Mouse (Mus musculus) large intestine, adult 2 months (tissue): ENCODE results near the gene Bsn. TPM values are rescaled to one million over a fixed set of nuclear protein-coding genes. Genes with fewer than 3 reads are reported as not detected.

ENCODE experiments used
- DNase-seq: peaks from one replicate; pipeline ENCODE4 v3.0.0-alpha.2; 2012; ENCODE audit warnings: low read depth, low spot score
- WGBS: fragments of 180-500 bp; shearing (Covaris S2); methylation state at CpG from one replicate; pipeline ENCODE4 v1.1.7; 2018; 5-methylcytosine and 5-hydroxymethylcytosine counted together
- polyA plus RNA-seq: library from polyadenylated mRNA; depleted of rRNA; stranded (reverse); fragments of >200 nt; gene quantifications from 2 replicates; pipeline ENCODE4 v1.2.3, GENCODE M21; 2012

The Bsn gene
- polyA plus RNA-seq, 1 experiment, result 2.0 TPM

- WGBS, result 80% methylated on average over 12 of the region's 12 CpGs
Observed at GRCm38 (mm10) chr9:108105549-108105863, 84.7 kb downstream of the Bsn start.

GRCm38 (mm10) chr9:108104766-108105548 is 85.2 kb downstream of the Bsn start:
- 36% methylated on average over 31 of the region's 31 CpGs for WGBS
- DNase-seq, result no peak

More at GRCm38 (mm10) chr9:108105549-108105863, 84.7 kb downstream of the Bsn start:
- no peak for DNase-seq

GRCm38 (mm10) chr9:108099619-108100018 is 90.6 kb downstream of the Bsn start:
- WGBS, result 91% methylated on average over 8 of the region's 8 CpGs
- DNase-seq, result no peak

- DNase-seq, result no peak
- WGBS, result 41% methylated on average over 10 of the region's 10 CpGs
Observed at GRCm38 (mm10) chr9:108095949-108096712, 94.1 kb downstream of the Bsn start.

GRCm38 (mm10) chr9:108095518-108095917 is 94.7 kb downstream of the Bsn start:
- WGBS, result 3% methylated on average over 3 of the region's 3 CpGs
- DNase-seq, result no peak

- 0% methylated on average over 16 of the region's 16 CpGs for WGBS
- no peak for DNase-seq
Observed at GRCm38 (mm10) chr9:108094998-108095411, 95.2 kb downstream of the Bsn start.

GRCm38 (mm10) chr9:108094184-108094941 is 95.8 kb downstream of the Bsn start, which contains the start of gene Apeh:
Gene Apeh, minus strand, starts transcription at chr9:108094606.
- peak; percentile 80 for DNase-seq
- under 1% methylated on average over 51 of the region's 52 CpGs for WGBS

- DNase-seq, result no peak
- 57% methylated on average over 10 of the region's 10 CpGs for WGBS
Observed at GRCm38 (mm10) chr9:108093586-108093985, 96.6 kb downstream of the Bsn start.

- no peak for DNase-seq
- 96% methylated on average over 7 of the region's 7 CpGs for WGBS
Observed at GRCm38 (mm10) chr9:108090611-108091120, 99.5 kb downstream of the Bsn start.

- DNase-seq, result no peak
- 89% methylated on average over 4 of the region's 4 CpGs for WGBS
Observed at GRCm38 (mm10) chr9:108085261-108085660, 104.9 kb downstream of the Bsn start.

- 73% methylated on average over 6 of the region's 6 CpGs for WGBS
- DNase-seq, result no peak
Observed at GRCm38 (mm10) chr9:108083561-108083960, 106.6 kb downstream of the Bsn start.

GRCm38 (mm10) chr9:108082988-108083431 is 107.2 kb downstream of the Bsn start, which contains the start of gene Rnf123:
Gene Rnf123, minus strand, starts transcription at chr9:108083346.
- WGBS, result 25% methylated on average over 12 of the region's 12 CpGs
- DNase-seq, result no peak

- no peak for DNase-seq
- 7% methylated on average over 19 of the region's 19 CpGs for WGBS
Observed at GRCm38 (mm10) chr9:108082549-108082948, 107.6 kb downstream of the Bsn start.

GRCm38 (mm10) chr9:108080168-108080567 is 110.0 kb downstream of the Bsn start, which contains the start of gene Mst1:
Gene Mst1, plus strand, starts transcription at chr9:108080436.
- 76% methylated on average over 5 of the region's 5 CpGs for WGBS
- DNase-seq, result no peak

GRCm38 (mm10) chr9:108073141-108073930 is 116.8 kb downstream of the Bsn start:
- 68% methylated on average over 7 of the region's 7 CpGs for WGBS
- no peak for DNase-seq

- DNase-seq, result no peak
- 63% methylated on average over 9 of the region's 9 CpGs for WGBS
Observed at GRCm38 (mm10) chr9:108072481-108072924, 117.7 kb downstream of the Bsn start.

- no peak for DNase-seq
- 46% methylated on average over 4 of the region's 4 CpGs for WGBS
Observed at GRCm38 (mm10) chr9:108071801-108072200, 118.4 kb downstream of the Bsn start.

- 89% methylated on average over 7 of the region's 7 CpGs for WGBS
- DNase-seq, result no peak
Observed at GRCm38 (mm10) chr9:108069529-108069928, 120.7 kb downstream of the Bsn start.

GRCm38 (mm10) chr9:108069007-108069406 is 121.2 kb downstream of the Bsn start:
- no peak for DNase-seq
- WGBS, result 87% methylated on average over 9 of the region's 9 CpGs
